Mouse (Mus musculus) heart, adult 11 months (tissue): Measurements from ENCODE around the gene Nsun4.

Source experiments
- DNase-seq: peaks from one replicate; pipeline ENCODE4 v3.0.0; 2022

The Nsun4 gene

GRCm38 (mm10) chr4:116047681-116048080 lies 6.0 kb downstream of the Nsun4 start:
- DNase-seq = no peak

- no peak for DNase-seq
Measured at GRCm38 (mm10) chr4:116046604-116047003, 7.1 kb downstream of the Nsun4 start.

DNA sequence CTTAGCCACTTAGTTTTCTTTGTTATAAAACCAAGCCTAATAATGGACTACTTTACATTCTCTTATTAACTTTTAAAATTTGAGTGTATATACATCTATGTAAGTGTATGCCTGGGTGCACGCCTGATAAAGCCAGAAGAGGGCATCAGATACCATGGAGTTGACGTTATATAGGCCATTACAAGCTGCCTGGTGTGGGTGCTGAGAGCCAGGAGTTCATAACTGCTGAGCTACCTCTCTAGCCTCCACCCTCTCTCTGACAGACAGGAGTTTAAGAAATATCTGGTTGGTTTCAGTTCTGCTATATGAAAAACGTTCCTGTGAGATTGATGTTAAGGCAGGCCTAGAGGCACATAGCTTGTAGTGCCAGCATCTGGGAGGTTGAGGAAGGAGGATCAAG lies 11.5 kb downstream of the Nsun4 start:
- no peak for DNase-seq

GRCm38 (mm10) chr4:116040466-116040865 lies 13.2 kb downstream of the Nsun4 start:
- DNase-seq = no peak

DNA sequence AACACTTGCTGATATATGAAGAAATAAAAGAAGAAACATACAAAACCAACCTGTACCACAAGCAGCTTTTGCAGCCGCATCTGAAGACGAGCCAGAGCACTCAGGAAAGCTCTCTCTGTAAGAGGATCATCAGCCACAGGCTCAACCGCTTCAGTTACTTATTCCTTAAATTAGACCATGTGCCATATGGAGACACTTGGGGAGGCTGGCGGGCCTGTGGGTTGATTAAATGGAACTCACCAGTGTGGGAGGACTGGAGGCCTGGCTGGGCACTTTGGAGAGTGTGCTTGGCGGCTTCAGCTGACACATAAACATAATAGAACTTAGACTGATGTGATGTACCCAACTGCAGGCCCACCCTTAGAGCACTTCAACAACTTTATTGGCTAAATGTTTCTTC lies 20.3 kb downstream of the Nsun4 start:
- DNase-seq = no peak

DNA sequence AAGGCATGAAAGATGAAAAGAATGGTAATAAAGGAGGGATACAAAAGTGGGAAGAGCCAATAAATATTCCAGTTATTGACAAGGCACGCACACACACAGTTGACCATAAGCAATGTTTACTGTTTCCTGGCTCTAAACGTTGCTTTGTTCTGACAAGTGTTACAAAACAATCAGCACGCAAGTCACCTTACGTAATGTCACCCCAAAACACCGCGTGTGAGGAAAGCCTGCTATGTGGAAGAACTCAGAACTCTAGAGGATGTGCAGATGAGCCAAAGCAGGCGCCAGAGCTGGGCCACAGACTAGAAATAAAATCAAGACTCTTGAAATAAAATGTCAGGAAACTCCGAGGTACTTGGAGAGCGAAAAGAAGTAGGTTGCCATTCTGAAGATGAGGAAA lies 20.8 kb downstream of the Nsun4 start:
- no peak for DNase-seq

GRCm38 (mm10) chr4:116017902-116018746 lies 35.6 kb downstream of the Nsun4 start, which contains the start of gene Faah:
Gene Faah (minus strand): TSS chr4:116017926.
- no peak for DNase-seq

DNA sequence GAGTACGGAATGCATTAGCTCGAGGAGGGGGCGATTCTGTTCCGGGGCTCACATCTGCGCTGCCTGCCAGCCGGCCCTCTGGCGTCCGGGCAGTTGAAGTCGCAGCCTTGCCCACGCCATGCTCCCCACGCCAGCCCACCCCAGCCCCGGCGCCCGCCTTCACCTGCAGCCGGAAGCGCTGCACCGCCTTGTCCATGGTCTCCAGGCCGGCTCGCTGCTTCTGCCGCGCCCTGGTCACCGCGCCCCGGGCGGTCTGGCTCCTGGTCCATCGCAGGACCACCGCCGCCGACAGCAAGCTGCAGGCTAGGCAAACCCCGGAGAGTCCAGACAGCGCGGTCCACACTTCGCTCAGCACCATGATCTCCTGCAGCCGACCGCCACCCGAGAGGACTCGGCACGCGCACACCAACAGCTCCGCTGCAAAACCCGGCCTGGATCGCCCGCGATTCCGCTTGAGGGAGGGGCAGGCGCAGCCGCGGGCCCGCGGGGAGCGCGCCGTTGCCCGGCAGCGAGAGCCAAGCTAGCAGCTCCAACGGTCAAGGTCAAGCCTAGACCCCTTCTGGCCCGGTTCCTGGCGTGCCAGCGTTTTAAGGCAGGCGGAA lies 36.3 kb downstream of the Nsun4 start:
- DNase-seq = peak; percentile 94

DNA sequence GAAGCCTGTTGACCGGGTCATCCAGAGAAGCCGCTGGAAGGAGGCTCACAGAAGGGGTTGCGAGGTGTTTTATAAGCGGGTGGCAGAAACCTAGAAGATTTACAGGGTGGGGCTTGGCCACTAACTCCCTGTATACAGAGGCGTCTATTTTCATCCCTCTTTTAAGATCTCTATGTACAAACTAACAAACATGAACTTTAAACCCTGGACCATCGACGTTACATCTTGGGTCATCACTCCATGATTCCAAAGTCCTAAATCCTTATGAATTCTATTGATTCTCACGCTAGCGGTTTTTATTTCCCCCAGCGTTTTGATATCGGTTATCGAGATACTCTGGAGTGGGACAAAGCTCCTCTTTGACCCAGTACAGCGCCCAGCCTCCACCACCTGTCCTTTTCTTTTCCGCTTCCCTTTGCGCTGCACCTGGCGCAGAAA lies 36.8 kb downstream of the Nsun4 start:
- DNase-seq = no peak

DNA sequence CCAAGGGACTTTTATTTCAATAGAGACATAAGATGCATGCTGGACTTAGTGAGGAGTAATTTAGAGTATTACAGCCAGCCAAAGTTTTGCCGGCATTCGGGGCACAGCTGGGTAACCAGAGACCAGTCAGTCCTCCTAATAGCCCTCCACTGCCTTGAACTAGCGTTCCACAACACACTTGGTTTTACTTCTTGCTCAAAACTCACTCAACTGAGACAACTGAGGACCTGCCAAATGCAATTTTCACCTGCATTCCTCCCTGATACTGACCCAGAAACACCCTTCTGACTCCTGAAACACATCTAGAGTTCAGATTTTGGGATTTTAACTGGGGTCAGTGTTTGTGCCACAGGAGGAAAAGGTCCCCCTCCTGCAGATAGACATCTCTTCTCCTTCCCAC lies 37.3 kb downstream of the Nsun4 start:
- no peak for DNase-seq

DNA sequence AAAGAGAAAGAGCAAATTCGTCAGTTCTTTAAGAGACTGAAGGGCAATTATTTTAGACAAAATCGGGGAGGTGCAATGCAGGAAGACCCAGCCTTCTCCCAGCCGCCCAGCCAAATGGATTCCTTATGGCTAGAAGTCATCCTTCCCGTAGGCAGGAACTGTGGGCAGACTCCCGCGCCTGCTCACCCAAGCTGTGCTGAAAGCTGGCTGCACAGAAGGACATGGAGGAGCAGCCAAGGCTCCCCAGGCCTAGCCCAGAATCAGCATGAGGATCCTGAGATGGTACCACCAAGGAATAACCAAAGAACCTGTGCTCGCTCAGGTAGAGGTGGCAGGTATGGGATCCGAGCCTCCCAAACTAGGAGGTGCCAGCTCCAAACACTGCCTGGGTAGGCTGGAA lies 37.7 kb downstream of the Nsun4 start:
- DNase-seq = no peak

- DNase-seq = no peak
Measured at GRCm38 (mm10) chr4:116015502-116015901, 38.2 kb downstream of the Nsun4 start.

DNA sequence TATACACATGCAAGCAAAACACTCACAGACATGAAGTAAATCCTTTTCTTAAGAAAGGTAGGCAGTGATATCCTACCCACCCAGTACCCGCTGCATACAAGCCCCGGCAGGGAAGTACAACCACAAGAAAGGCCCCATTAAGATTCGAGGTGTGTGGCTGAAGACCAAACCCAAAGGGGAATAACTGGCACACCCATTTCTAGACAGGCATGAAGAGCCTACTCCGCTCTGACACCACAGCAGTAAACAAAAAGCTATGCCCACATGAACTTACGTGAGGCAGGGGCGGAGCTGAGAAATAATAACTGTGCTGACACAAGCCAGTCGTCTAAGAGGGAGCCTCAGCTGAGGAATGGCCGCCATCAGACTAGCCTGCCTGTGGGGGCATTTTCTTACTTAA lies 43.5 kb downstream of the Nsun4 start:
- no peak for DNase-seq

- DNase-seq = no peak
Measured at GRCm38 (mm10) chr4:116001206-116001605, 52.5 kb downstream of the Nsun4 start.

DNA sequence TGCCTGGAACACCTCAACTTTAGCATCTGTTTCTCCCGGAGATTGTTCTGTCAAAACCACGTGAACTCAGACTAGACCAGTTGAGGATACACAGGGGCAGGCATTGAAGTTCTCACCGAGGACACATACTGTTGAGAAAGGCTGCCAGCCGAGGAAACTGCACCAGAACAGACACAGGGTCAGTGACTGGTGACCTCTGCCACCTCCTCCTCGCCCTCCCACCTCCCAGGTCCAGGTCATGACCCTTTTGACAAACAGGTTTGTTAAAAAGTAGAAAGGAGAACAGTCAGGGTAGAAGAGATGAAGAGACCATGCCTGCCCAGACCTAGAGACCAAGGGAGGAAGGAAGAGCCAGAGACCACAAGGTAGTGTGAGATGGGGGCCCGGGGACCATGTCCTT lies 53.0 kb downstream of the Nsun4 start:
- no peak for DNase-seq

- DNase-seq = no peak
Measured at GRCm38 (mm10) chr4:115996729-115997128, 56.9 kb downstream of the Nsun4 start.

- DNase-seq = no peak
Measured at GRCm38 (mm10) chr4:115995376-115995730, 58.3 kb downstream of the Nsun4 start.

DNA sequence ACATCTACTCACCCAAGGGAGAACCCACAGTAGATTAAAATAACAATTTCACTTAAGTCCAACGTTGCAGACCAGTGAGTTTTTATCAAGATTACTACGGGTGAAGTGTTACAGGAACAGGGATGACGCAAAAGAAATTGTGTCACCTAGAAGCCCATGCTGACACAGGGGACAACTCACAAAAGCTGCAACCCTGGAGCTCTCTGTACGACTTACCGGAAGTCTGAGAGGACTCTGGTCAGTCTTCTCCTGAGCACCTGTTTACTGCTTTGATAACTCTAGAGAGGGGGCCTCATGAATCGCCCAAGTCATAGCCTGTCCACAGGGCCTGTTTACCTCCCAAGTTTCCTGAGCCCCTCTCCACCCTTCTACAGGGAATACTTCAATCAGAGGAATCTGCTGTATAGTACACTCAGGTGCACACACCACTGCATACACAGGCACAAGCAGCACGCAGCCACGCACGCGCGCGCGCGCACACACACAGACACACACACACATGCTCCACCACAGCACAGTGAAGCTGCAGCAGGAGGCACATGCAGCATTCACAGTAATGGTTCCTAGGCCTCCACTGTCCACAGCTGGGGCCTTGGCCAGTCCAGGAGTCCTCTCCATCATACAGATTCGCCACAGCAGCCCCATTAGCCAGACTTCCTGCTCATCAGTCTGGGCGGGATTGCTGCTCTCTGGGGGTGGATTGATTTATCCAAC lies 58.9 kb downstream of the Nsun4 start:
- no peak for DNase-seq

- no peak for DNase-seq
Measured at GRCm38 (mm10) chr4:115989382-115989781, 64.3 kb downstream of the Nsun4 start.

DNA sequence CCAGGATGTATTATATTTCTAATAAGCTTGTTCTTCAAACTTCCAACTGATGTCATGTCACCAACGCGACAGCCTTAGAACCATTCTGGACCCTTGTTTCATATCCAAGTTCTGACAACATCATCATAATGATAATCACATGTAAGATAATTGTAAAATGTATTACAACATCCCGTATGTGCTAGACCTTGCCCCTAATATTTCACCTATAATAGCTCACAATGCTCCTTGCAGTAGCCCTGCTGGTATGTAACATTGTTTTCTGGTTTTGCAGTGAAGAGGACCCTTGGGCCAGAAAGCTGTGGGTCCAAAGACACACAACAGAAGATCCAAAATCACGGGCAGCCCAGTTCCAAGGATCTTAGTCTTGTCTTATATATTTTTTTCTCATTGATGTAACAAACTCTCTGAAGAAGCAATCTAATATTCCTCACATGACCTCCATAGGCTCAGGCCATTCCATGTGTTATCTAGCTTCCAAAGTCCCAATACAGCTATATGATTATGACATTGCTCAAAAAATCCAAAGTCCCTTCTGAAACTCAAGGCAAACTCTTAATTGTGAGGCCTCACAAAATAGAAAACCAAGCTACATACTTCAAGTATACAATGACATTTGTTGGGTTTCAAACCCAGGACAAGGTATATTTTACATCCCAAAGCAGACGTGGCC lies 65.7 kb downstream of the Nsun4 start:
- no peak for DNase-seq

DNA sequence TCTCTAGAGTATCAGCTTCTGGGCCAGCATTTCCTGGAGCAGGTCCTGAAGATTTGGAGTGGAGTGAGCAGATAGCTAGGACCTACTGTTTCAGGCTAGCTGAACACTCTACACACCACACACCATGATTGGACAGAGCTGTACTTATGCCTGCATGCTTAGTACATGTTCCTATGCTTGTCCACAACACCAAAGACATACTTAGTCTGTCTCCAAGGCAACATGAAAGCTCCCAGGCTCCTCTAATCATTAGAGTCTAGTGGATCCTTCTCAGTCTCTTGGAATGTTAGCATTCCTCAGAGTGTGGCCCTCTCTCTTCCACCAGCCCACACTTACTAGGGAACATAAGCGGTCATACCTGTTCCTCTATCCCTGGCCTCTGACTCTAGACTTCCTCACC lies 66.2 kb downstream of the Nsun4 start:
- no peak for DNase-seq

GRCm38 (mm10) chr4:115984967-115985366 lies 68.7 kb downstream of the Nsun4 start:
- no peak for DNase-seq

GRCm38 (mm10) chr4:115984111-115984510 lies 69.6 kb downstream of the Nsun4 start:
- DNase-seq = peak; percentile 95
